Mouse (Mus musculus): ENCODE results near the gene Cdc37l1.

Gene Cdc37l1

DNA sequence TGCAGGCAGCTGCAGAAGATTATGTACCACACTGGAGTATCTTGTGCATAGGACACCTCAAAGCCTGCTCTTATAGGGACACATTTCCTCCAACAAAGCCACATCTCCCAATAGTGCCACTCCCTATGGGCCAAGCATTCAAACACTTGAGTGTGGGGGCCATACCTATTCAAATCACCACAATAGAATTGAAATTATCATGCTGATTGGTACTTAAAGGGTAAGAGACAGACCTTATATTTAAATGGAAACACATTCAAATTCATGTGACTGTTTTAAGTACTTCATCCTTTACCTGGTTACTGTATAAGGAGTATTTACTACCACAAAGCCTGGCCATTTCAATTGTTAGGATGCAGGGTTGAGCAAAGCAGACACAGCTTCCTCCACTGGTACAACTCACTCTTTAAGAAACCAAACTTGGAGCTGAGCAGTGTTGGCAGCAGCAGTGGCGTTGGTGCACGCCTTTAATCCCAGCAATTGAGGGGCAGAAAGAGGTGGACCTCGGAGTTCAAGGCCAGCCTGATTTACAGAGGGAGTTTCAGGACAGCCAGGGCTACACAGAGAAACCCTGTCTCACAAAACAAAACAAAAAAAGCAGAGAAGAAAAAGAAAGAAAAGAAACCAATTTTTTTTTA lies 18.0 kb downstream of the Cdc37l1 start:
- DNase-seq (ENCODE audit: low spot score), result no peak

DNA sequence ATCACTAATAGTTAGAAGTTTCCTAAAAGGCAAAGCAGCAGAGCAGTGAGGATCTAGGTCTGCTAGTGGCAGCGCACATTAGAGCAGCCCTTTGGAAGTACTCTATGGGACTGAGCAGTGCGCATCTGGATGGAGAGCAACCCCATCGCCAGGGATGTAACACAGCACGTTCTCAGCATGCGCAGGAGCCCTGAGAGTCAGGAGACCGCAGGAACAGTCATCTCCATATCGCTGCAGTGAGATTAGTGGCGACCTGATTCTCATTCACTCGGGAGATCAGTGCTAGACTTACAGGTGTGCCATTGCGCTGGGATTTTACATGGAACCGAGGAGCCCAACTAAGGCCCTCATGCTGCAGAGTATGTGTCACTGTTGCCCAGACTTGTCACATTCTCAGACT lies 18.9 kb downstream of the Cdc37l1 start:
- DNase-seq (ENCODE audit: low spot score), result no peak

DNA sequence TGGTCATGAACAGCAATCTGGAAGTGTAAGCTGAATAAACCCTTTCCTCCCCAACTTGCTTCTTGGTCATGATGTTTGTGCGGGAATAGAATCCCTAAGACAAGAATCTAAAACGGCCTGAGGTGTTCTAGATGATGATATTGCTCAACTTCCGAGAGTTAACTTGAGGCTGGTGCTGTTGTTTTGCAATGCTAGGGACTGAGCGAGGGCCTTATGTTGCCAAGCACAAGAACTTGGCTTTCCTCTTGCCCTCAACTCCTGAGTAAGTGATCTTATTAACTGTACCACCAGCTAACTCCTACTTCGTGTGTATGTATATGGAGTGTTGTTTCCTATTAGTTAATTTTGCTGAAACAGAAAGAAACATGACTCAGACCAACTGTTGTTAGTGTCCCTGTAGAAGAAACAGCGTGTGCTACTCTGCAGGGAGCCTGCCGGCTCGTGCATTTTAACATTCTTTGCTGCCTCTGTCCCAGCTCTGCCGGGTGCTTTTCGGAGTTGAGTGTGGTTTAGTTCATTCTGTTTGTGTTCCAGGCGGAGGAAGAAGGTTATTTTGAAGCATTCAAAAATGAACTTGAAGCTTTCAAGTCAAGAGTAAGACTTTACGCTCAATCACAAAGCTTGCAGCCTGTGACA lies 21.3 kb downstream of the Cdc37l1 start:
- no peak for DNase-seq (ENCODE audit: low spot score)

- no peak for DNase-seq (ENCODE audit: low spot score)
These were observed 24.4 kb downstream of the Cdc37l1 start for GRCm38 (mm10) chr19:29014466-29015055.

DNA sequence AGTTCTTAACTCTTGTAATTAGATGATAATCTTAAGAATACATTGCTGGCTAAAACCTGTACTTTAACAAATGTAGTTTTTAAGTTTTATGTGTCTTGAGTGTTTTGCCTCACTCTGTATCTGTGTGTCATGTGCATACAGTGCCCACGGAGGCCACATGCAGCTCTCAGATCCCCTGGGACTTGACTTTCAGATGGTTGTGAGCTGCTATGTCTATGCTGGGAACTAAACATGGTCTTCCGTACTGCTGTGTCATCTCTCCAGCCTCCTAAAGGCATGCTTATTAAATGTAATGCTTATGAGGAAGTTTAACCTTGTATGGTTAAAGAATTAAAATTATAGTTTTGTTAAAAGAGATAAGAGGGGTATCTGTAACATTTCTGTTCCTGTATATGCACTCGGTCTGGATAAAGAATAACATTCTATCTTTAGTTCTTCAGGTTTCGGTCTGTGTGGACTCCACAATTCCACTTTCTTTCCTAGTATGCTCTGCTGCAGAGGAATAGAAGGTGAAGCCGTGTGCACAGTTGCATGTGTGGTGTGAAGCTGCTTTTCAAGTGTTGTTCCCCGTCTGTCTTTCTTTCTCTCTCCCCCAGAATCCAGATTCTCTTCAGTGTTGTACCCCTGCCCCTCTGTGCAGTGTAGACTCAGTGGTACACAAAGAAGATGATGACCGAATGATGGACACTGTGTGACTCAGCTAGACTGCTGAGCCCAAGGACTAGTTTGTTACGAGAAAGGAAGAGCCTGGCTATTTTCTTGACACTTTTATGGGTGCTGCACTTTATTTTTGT lies 25.5 kb downstream of the Cdc37l1 start:
- no peak for DNase-seq (ENCODE audit: low spot score)

GRCm38 (mm10) chr19:29016204-29016765 lies 26.1 kb downstream of the Cdc37l1 start:
- DNase-seq (ENCODE audit: low spot score), result no peak

- no peak for DNase-seq (ENCODE audit: low spot score)
These were observed 26.6 kb downstream of the Cdc37l1 start for GRCm38 (mm10) chr19:29016786-29017185.

GRCm38 (mm10) chr19:29019647-29020046 lies 29.5 kb downstream of the Cdc37l1 start:
- DNase-seq (ENCODE audit: low spot score), result no peak

DNA sequence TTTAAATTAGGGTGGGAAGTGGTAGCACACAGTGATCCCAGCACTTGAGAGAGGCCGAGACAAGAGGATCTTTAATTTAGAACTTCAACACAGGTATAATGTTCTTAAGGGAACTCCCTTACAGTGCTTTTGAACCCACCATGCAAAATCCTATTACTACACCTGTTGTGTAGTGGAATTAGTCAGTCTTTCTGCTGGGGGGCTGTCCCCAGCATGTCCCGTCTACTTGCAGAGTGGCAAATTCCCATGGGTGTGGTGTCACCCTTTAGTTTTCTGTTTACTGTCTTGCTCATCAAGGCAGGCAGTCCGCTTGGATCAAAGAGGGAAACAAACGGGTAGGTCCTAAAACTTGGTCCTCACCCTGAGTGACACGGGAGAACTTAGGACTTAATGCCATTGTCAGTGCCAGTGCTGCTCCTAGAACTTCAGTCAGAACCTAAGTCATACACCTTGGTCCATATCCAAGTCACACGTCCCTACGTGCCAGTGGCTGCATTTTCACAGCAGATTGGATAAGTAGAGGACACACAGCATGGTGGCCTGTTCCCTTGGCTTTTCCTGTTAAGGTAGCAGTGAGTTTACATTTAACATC lies 31.7 kb downstream of the Cdc37l1 start:
- DNase-seq (ENCODE audit: low spot score), result no peak

DNA sequence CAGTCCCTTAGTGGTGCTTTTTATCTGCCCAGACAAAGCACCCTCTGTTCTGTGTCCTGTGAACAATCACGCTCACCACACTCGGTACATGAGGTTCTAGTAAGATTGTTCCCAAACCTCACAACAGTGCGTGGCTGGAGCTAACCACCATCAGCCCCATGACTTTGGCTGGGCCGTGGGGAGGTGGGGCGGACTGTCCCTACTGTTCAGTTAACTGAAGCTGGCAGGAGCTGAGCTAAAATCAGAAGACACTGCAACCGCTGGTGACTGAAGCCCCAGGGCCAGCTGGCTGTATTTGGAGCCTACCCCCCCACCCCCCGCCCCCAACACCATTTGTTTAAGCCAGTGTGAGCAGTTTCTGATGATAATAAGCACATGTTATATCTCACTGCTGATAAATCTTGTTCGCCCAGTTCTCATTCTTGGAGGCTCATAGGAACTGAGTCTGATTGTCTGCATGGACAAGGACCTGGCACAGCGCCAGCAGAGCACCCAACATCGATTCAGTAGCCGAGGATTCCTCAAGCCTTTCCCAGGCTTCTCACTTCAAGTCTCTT lies 34.3 kb downstream of the Cdc37l1 start:
- DNase-seq (ENCODE audit: low spot score), result no peak

GRCm38 (mm10) chr19:29031788-29032187 lies 41.6 kb downstream of the Cdc37l1 start:
- peak; percentile 44 for DNase-seq (ENCODE audit: low spot score)

DNA sequence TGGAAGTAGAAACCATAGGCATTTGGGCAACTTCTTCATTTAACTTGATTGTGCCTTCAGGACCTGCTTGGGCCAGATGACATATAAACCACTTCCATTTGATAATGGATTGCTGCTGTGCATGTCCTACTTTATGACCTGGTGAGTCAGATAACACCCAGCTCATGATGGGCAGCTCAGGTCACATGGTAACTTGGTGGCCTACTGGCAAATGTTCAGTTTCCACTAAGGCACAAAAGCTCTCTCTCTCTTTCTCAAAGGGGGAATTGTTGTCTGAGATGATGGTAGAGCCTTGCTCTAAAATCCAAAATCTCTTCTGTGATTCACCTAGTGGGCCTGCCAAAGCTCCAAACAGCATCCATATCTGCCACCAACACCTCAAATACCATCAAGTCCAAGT lies 42.5 kb downstream of the Cdc37l1 start:
- DNase-seq (ENCODE audit: low spot score), result no peak

GRCm38 (mm10) chr19:29037026-29037425 lies 46.9 kb downstream of the Cdc37l1 start:
- DNase-seq (ENCODE audit: low spot score), result no peak

DNA sequence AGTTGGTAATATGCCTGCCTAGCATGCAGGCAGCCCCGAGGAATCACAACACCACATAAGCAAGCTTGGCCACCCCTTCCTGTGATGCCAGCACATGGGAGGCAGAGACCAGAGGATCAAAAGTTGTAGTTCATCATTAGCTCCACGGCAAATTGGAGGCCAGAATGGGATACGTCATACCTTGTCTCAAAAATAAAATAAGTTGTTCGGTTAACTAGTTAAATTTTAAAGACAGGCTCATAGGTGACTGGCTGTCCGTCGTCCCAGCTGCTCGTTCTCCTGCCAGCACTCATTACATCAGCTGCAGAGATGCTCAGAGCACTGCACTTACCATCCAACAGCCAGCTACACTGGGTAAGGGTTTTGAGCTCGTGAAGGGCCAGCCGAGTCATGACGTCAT lies 47.4 kb downstream of the Cdc37l1 start:
- DNase-seq (ENCODE audit: low spot score), result no peak

DNA sequence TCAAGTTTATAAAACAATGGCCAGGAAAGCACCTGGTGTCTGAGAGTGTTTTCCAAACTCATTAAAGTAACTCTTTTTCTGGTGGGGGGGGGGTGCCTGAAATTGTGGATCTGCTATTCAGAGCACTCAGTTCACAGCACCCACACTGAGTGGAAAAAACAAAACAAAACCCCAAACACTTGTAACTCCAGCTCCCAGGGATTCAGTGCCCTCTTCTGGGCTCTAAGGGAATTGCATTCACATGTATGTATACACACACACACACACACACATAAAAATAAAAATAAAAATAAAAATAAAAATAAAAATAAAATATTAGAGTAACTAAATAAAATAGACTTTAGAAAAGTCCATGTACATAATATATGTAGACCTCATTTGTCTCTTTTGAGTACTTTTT lies 49.2 kb downstream of the Cdc37l1 start:
- no peak for DNase-seq (ENCODE audit: low spot score)

- DNase-seq (ENCODE audit: low spot score), result no peak
These were observed 50.1 kb downstream of the Cdc37l1 start for GRCm38 (mm10) chr19:29040206-29040605.

DNA sequence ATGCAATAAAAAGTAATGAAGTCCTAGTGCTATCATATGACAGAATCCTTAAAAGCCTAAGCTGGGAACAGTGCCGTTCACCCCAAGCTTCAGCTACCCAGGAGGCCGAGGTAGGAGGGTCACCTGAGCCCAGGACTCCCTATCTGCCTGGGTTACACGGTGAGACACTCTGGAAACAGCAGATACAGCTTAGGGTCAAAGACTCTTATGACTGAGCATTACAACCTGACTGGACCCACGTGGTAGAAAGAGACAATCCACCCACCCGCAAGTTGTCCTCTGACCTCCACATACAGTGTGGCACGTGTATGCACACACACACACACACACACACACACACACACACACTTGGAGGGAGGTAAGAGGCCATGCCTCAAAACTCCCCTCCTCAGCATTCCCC lies 52.0 kb downstream of the Cdc37l1 start:
- DNase-seq (ENCODE audit: low spot score), result no peak

DNA sequence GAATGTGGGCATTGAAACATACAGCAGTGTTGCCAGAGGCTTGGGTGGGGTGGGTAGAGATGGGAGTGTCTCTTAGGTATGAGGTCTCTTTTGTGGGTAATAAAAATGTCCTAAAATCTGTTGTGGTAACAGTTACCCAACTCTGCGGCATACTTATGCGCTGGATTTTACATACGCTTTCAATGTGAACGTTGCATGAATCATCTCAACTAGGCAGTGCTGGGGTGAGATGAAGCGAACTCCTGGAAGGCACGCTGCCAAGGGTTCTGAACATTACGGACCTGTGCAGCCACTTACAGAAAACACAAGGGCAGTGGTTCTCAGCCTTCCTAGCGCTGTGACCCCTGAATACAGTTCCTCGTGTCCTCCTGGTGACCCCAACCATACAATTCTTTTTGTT lies 52.5 kb downstream of the Cdc37l1 start:
- DNase-seq (ENCODE audit: low spot score), result peak; percentile 46

DNA sequence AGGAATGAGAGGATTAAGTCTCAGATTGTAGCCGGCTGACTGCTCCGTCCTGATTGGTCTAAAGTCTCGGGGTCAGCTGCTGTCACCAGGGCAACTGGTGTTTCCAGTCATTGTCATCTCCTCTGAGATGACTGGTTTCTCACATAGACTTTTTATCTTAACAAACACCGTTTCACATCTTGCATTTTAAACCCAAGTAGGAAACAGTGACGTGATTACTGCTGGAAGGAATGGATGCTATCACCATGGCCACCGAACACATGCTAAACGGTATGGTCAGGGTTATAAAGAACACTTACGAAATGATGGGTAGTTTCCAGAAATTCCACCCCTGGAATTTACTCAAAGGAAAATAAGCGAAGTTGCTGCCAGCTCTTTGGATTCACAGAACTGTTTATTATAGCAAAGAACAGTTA lies 54.2 kb downstream of the Cdc37l1 start:
- no peak for DNase-seq (ENCODE audit: low spot score)

DNA sequence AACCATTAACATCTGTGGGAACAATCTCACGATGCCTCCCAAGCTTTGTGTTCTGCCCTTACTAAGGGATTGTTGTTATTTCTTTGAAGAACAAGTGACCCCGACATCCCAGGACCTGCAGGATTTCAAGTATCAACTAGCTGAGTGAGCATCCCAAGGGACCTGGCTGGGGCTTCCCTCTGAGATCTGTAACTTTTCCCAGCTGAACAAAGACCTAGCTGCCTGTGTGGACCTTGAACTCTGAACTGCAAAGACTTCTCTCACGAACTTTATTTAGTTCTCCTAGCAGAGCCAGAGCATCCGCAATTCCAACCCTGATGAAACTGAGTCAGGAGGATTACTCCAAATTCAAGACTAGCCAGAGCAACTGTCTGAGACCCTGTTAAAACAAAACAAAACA lies 55.2 kb downstream of the Cdc37l1 start:
- DNase-seq (ENCODE audit: low spot score), result no peak

DNA sequence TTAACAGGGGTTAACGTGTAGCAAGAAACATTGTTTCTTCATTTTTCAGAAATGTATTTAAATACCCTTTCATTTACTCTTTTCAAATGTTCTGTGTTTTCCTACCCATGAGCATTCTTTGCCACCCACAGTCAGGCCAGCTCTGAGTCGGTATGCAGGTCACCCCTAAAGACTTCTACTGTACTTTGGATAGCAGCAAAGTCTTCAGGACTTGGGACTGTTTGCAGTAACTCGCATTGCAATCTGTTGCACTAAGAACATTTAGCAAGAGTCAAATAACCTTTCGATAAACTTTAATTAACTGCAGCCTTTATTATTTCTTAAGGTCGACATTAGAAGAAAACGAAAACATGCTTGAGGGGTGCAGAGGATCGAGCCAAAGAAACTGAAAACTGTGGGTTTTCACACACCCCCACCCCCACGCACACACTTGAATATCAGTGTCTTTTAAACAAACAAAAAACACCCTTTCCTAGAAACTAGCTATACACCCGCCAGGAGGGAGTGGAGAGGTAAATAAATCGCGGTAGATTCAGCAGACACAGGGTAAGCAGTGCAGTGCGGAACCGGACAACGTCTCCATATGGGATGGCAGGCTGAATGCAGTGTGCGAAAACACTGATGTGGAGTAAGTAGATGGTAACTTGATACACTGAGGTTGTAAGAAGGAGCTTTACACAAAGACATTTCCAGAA lies 56.0 kb downstream of the Cdc37l1 start:
- no peak for DNase-seq (ENCODE audit: low spot score)

Measured in urinary bladder, postnatal 14 days (tissue).